Mouse (Mus musculus): Measurements from ENCODE around the gene Zfp961. TPM values are rescaled to one million over a fixed set of nuclear protein-coding genes. Genes with fewer than 3 reads are reported as not detected.
"Not testable (repeated sequence)": the region's sequence is repeated elsewhere in the genome, so short reads cannot be mapped to it uniquely, and the experiment has no call there.

Gene Zfp961
- polyA plus RNA-seq, 1 experiment from 2014 or later, result 25.7 TPM

- not testable (repeated sequence) for H3K36me3 ChIP-seq (ENCODE audit: control insufficient read depth, insufficient read depth, low read length); H3K9ac ChIP-seq (ENCODE audit: low read length); H3K9me3 ChIP-seq (ENCODE audit: control insufficient read depth, low read length); H3K4me3 ChIP-seq (ENCODE audit: low read depth, low read length); H3K4me2 ChIP-seq; H3K27ac ChIP-seq (ENCODE audit: low read depth, low read length); H3K4me1 ChIP-seq (ENCODE audit: control insufficient read depth, insufficient read depth, low read length); ATAC-seq (ENCODE audit: low FRiP score); H3K27me3 ChIP-seq (ENCODE audit: control insufficient read depth, insufficient read depth, low read length)
- 97% methylated on average over 16 of the region's 16 CpGs for WGBS
- DNase-seq (ENCODE audit: low spot score, missing footprints), result peak; percentile 4
Observed at GRCm38 (mm10) chr8:71952961-71953700, 2.3 kb downstream of the Zfp961 start.

DNA sequence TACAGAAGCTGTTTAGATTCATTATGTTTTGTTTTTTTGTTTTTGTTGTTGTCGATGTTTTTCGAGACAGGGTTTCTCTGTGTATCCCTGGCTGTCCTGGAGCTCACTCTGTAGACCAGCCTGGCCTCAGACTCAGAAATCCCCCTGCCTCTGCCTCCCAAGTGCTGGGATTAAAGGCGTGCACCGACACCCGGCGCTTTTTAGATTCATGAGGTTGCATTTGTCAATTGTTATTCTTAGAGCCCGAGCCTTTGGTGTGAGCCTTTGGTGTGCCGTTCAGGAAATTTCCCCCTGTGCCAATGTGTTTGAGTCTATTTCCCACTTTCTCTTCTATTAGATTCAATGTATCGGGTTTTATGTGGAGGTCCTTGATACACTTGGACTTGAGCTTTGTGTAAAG is 3.8 kb downstream of the Zfp961 start:
- Histone ChIP-seq H3K4me1 (ENCODE audit: control insufficient read depth, insufficient read depth, low read length) (peaks cover 3% of the 10 kb centered on the region; the same call in 1 of the 2 replicates), H3K9me3 (ENCODE audit: control insufficient read depth, low read length) (peaks cover 7% of the 10 kb centered on the region; the same call in 1 of the 2 replicates), H3K27me3 (ENCODE audit: control insufficient read depth, insufficient read depth, low read length) (no peaks in the 10 kb centered on the region), H3K27ac (ENCODE audit: low read depth, low read length) (no peak overlapping the region), H3K4me3 (ENCODE audit: low read depth, low read length) (no peak overlapping the region), H3K36me3 (ENCODE audit: control insufficient read depth, insufficient read depth, low read length) (no peaks in the 10 kb centered on the region; the same call in 1 of the 2 replicates), H3K4me2 (no peak overlapping the region), H3K9ac (ENCODE audit: low read length) (no peak overlapping the region)
- ATAC-seq (ENCODE audit: low FRiP score) (no peak), DNase-seq (ENCODE audit: low spot score, missing footprints) (peak; percentile 47)
- WGBS, result 95% methylated on average over 9 of the region's 9 CpGs

DNA sequence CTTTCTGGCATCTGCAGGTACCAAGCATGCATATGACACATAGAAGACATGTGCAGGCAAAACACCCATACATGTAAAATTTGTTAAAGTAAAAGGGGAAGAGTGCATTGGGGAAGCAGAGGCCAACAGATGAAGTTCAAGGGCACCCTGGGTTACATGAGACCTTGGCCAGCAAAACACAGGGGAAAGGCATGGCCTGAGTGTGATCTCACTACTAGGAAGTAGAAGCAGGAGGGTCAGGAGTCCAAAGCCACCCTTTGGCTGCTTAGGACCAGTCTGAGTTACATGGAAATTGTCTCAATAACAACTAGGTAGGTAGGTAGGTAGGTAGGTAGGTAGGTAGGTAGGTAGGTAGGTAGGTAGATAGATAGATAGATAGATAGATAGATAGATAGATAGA is 9.6 kb downstream of the Zfp961 start:
- no peak overlapping the region for H3K9ac ChIP-seq (ENCODE audit: low read length)
- no peak overlapping the region for H3K27ac ChIP-seq (ENCODE audit: low read depth, low read length)
- DNase-seq (ENCODE audit: low spot score, missing footprints) (peak; percentile 10), ATAC-seq (ENCODE audit: low FRiP score) (no peak)
- peaks cover 4% of the 10 kb centered on the region; the same call in 1 of the 2 replicates for H3K9me3 ChIP-seq (ENCODE audit: control insufficient read depth, low read length)
- H3K4me2 ChIP-seq, result no peak overlapping the region
- no peaks in the 10 kb centered on the region for H3K4me1 ChIP-seq (ENCODE audit: control insufficient read depth, insufficient read depth, low read length)
- no peaks in the 10 kb centered on the region for H3K27me3 ChIP-seq (ENCODE audit: control insufficient read depth, insufficient read depth, low read length)
- H3K36me3 ChIP-seq (ENCODE audit: control insufficient read depth, insufficient read depth, low read length), result peaks cover 2% of the 10 kb centered on the region
- no peak overlapping the region for H3K4me3 ChIP-seq (ENCODE audit: low read depth, low read length)

DNA sequence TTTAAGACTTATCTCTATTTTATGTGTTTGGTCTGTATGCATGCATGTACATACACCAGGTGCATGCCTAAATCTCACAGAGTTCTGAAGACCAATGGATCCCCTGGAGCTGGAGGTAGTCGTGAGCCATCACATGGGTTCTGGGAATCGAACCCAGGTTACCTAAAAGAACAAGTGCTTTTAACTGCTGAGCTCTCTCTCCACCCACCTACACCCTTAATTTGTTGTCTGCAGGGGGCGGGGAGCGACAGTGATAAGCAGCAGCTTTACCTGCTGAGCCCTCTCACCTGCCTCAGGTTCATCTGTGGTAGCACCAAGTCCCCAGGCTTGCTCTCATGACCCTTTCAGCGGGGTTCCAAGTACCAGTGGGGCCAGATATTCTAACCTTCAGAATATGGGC is 11.0 kb downstream of the Zfp961 start:
- 89% methylated on average over 5 of the region's 5 CpGs for WGBS

DNA sequence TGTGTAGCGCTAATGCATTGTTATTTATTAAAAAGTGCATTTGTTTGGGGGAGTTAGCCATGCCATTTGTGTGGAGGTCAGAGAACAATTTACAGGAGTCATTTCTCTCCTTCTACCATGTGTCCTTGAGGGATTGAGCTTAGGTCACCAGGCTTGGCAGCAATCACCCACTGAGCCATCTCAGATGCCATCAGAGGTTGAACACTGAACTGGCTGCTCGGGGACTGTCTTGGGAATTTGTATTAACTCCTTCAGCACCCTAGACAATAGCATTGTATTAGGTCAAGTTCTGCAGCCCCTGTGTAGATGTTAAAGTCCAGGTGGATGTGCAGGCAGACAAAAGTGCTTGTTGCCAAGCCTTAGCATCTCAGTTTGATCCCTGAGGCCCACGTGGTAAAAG is 13.2 kb downstream of the Zfp961 start:
- DNase-seq (ENCODE audit: low spot score, missing footprints), result peak; percentile 10
- no peaks in the 10 kb centered on the region for H3K27me3 ChIP-seq (ENCODE audit: control insufficient read depth, insufficient read depth, low read length)
- H3K4me2 ChIP-seq, result no peak overlapping the region
- ATAC-seq (ENCODE audit: low FRiP score), result no peak
- no peak overlapping the region for H3K9ac ChIP-seq (ENCODE audit: low read length)
- peaks cover 29% of the 10 kb centered on the region for H3K36me3 ChIP-seq (ENCODE audit: control insufficient read depth, insufficient read depth, low read length)
- 89% methylated on average over 3 of the region's 3 CpGs for WGBS
- no peaks in the 10 kb centered on the region for H3K4me1 ChIP-seq (ENCODE audit: control insufficient read depth, insufficient read depth, low read length)
- no peak overlapping the region for H3K4me3 ChIP-seq (ENCODE audit: low read depth, low read length)
- peaks cover 4% of the 10 kb centered on the region; the same call in 1 of the 2 replicates for H3K9me3 ChIP-seq (ENCODE audit: control insufficient read depth, low read length)
- H3K27ac ChIP-seq (ENCODE audit: low read depth, low read length), result no peak overlapping the region

More for the DNA sequence above, 11.0 kb downstream of the Zfp961 start:
- ATAC-seq (ENCODE audit: low FRiP score) (no peak), DNase-seq (ENCODE audit: low spot score, missing footprints) (peak; percentile 51)
- H3K4me2 ChIP-seq, result no peak overlapping the region
- peaks cover 13% of the 10 kb centered on the region for H3K36me3 ChIP-seq (ENCODE audit: control insufficient read depth, insufficient read depth, low read length)
- no peaks in the 10 kb centered on the region for H3K27me3 ChIP-seq (ENCODE audit: control insufficient read depth, insufficient read depth, low read length)
- no peak overlapping the region for H3K9ac ChIP-seq (ENCODE audit: low read length)
- H3K27ac ChIP-seq (ENCODE audit: low read depth, low read length), result no peak overlapping the region
- no peak overlapping the region for H3K4me3 ChIP-seq (ENCODE audit: low read depth, low read length)
- no peaks in the 10 kb centered on the region for H3K4me1 ChIP-seq (ENCODE audit: control insufficient read depth, insufficient read depth, low read length)
- peaks cover 4% of the 10 kb centered on the region; the same call in 1 of the 2 replicates for H3K9me3 ChIP-seq (ENCODE audit: control insufficient read depth, low read length)

DNA sequence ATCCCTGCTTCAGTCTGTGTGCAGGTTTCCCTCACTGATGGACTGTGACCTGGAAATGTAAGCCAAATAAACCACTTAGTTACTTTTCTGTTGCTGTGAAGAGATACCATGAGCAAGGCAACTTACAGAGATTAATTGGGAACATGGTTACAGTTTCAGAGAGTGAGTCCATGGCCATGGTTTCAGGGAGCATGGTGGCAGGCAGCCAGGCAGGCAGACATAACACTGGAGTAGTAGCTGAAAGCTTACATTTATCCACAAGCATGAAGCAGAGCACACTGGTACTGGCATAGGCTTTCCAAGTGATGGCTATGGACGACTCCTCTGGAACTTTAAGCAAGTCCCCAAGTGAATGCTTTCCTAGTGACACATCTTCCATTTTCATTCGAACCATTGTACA is 14.3 kb downstream of the Zfp961 start:
- peaks cover 4% of the 10 kb centered on the region; the same call in 1 of the 2 replicates for H3K9me3 ChIP-seq (ENCODE audit: control insufficient read depth, low read length)
- no peak for ATAC-seq (ENCODE audit: low FRiP score)
- H3K4me3 ChIP-seq (ENCODE audit: low read depth, low read length), result no peak overlapping the region
- no peak overlapping the region for H3K4me2 ChIP-seq
- no peaks in the 10 kb centered on the region for H3K4me1 ChIP-seq (ENCODE audit: control insufficient read depth, insufficient read depth, low read length)
- 89% methylated on average over 2 of the region's 2 CpGs for WGBS
- no peak overlapping the region for H3K27ac ChIP-seq (ENCODE audit: low read depth, low read length)
- H3K36me3 ChIP-seq (ENCODE audit: control insufficient read depth, insufficient read depth, low read length), result peaks cover 29% of the 10 kb centered on the region
- H3K27me3 ChIP-seq (ENCODE audit: control insufficient read depth, insufficient read depth, low read length), result no peaks in the 10 kb centered on the region
- no peak overlapping the region for H3K9ac ChIP-seq (ENCODE audit: low read length)
- no peak for DNase-seq (ENCODE audit: low spot score, missing footprints)

- ATAC-seq (ENCODE audit: low FRiP score) (no peak), DNase-seq (ENCODE audit: low spot score, missing footprints) (peak; percentile 19)
- H3K4me3 ChIP-seq (ENCODE audit: low read depth, low read length), result no peak overlapping the region
- H3K9me3 ChIP-seq (ENCODE audit: control insufficient read depth, low read length), result peaks cover 4% of the 10 kb centered on the region; the same call in 1 of the 2 replicates
- peaks cover 29% of the 10 kb centered on the region for H3K36me3 ChIP-seq (ENCODE audit: control insufficient read depth, insufficient read depth, low read length)
- H3K4me2 ChIP-seq, result no peak overlapping the region
- no peak overlapping the region for H3K9ac ChIP-seq (ENCODE audit: low read length)
- H3K4me1 ChIP-seq (ENCODE audit: control insufficient read depth, insufficient read depth, low read length), result no peaks in the 10 kb centered on the region
- no peak overlapping the region for H3K27ac ChIP-seq (ENCODE audit: low read depth, low read length)
- H3K27me3 ChIP-seq (ENCODE audit: control insufficient read depth, insufficient read depth, low read length), result no peaks in the 10 kb centered on the region
Observed at GRCm38 (mm10) chr8:71966411-71966810, 15.6 kb downstream of the Zfp961 start.

DNA sequence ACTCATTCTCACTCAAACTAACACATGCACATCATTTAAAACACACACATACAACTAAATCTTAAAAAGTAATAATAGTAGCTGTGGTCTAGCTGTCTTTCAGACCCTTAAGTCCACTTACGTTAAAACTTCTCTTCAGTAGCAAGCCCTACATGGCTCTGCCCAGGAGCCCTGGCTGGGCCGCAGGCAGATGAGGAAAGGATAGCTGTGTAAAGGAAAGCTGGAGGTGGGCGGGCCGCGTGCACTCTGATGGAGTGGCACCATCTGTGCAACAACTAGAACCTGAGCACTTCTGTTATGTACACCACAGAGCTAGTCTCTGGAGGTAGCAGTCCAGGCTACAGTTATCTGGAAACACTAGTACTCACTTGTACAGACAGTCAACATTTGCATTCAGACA is 16.4 kb downstream of the Zfp961 start:
- Histone ChIP-seq H3K27ac (ENCODE audit: low read depth, low read length) (no peak overlapping the region), H3K9me3 (ENCODE audit: control insufficient read depth, low read length) (peaks cover 4% of the 10 kb centered on the region; the same call in 1 of the 2 replicates), H3K4me2 (no peak overlapping the region), H3K4me1 (ENCODE audit: control insufficient read depth, insufficient read depth, low read length) (no peaks in the 10 kb centered on the region), H3K36me3 (ENCODE audit: control insufficient read depth, insufficient read depth, low read length) (peaks cover 29% of the 10 kb centered on the region), H3K27me3 (ENCODE audit: control insufficient read depth, insufficient read depth, low read length) (no peaks in the 10 kb centered on the region), H3K4me3 (ENCODE audit: low read depth, low read length) (no peak overlapping the region), H3K9ac (ENCODE audit: low read length) (no peak overlapping the region)
- ATAC-seq (ENCODE audit: low FRiP score) (no peak), DNase-seq (ENCODE audit: low spot score, missing footprints) (peak; percentile 26)
- WGBS, result over 99% methylated on average over 5 of the region's 5 CpGs

- Histone ChIP-seq H3K27ac (ENCODE audit: low read depth, low read length) (no peak overlapping the region), H3K4me3 (ENCODE audit: low read depth, low read length) (no peak overlapping the region), H3K4me1 (ENCODE audit: control insufficient read depth, insufficient read depth, low read length) (no peaks in the 10 kb centered on the region), H3K27me3 (ENCODE audit: control insufficient read depth, insufficient read depth, low read length) (no peaks in the 10 kb centered on the region), H3K4me2 (no peak overlapping the region), H3K36me3 (ENCODE audit: control insufficient read depth, insufficient read depth, low read length) (peaks cover 29% of the 10 kb centered on the region), H3K9me3 (ENCODE audit: control insufficient read depth, low read length) (peaks cover 4% of the 10 kb centered on the region; the same call in 1 of the 2 replicates), H3K9ac (ENCODE audit: low read length) (no peak overlapping the region)
- WGBS, result 94% methylated on average over 6 of the region's 6 CpGs
- ATAC-seq (ENCODE audit: low FRiP score) (no peak), DNase-seq (ENCODE audit: low spot score, missing footprints) (peak; percentile 4)
Observed at GRCm38 (mm10) chr8:71968100-71968499, 17.3 kb downstream of the Zfp961 start.

All from midbrain, embryonic 11.5 days (tissue).